Mouse (Mus musculus) forelimb bud, embryonic 11.5 days (tissue): Measurements from ENCODE around the gene Gm15217.

Experiments used
- DNase-seq: peaks from one replicate; pipeline ENCODE4 v3.0.0-alpha.2; 2012; ENCODE audit warnings: low read depth, low spot score

The Gm15217 gene

DNA sequence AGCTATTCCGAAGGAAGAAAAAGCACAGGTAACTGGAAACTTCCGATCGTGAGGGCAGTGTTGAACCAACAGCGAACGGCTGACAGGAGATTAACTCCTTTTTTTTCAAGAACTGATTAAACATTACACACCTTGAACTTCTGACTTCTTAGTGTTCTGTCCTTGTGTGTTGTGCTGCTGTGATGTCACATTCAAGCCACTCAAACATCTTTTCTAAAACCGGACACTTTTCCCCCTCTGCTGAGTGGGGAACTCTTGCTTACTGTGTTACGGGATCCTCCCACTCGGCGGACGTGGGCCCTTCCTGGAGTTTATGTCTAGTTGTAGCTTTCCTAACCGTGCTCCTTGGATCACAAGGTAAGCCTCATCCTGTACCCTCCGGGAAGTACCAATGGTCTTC is at the start of gene Gm15217:
Gm15217 (plus strand) TSS at position 130 of the 400 bp plus-strand sequence.
- DNase-seq: no peak

DNA sequence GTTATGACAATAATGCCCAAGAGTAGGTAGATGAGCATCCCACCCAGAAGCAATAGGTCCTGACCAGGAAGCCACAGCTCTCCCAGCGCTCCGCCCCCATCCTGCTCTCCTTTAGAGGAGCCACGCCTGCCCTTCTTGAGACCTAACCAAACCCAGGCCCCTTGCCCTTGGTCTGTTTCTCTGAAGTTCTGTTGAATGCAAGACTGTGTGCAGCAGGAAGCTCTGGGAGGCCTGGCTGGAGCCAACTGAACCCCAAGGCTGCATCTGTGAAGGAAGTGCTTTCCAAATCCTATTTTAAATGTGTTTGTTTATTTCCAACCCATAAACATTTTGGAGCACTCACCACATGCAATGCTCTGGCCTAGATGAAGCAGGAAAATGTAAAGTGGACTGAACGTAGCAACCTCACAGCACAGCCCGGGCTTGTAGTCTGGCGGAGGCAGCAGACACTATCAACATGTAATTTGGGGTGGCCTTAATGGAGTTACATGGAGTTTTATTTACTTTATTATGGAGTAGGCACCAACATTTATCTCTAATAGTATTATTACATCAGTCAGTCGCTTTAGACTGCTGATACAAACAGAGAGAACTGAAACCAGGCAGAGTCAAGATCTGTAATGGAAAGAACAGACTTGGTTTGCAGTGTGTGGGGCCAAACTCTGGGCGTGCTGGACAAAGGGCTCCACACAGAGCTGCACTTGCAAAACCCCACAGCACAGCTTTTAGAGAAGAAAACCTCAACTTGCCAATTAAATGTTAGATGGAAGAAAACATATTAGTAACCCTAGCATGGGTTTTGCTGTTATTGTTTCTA is 45.6 kb upstream of the Gm15217 start:
- DNase-seq: no peak

DNA sequence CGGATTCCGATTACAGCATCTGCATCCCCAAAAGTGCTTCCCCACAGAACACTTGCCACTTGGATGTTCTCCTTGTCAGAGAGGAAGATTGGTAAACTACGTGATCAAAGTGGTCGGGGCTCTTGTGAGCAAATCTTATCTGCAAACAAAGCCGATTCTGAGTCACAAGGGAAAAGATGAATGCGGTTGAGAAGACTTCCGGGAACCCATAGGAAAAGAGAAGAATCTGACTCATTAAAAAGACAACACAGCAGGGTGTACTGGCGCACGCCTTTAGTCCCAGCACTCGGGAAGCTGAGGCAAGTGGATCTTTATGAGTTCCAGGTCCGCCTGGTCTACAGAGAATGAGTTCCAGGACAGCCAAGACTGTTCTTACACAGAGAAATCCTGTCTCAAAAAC is 40.4 kb upstream of the Gm15217 start:
- no peak for DNase-seq

DNA sequence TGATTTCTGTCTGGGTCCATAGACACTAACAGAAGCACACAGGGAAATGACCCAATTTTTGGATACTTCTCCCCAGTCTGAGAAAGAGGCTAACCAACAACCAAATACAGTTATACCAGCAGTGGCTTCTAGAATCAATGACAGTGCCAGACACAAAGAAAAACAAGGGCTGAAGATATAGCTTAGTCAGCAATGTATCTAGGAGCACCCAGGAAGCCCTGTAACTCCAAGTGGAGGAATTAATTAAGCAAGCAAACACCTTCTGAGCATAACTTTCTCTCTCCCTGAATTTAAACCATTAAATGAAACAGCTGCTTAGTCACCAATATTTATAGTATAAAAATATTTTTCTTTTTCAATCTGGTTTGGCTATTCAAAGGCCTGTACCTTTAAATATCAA is 34.5 kb upstream of the Gm15217 start:
- DNase-seq: no peak

DNA sequence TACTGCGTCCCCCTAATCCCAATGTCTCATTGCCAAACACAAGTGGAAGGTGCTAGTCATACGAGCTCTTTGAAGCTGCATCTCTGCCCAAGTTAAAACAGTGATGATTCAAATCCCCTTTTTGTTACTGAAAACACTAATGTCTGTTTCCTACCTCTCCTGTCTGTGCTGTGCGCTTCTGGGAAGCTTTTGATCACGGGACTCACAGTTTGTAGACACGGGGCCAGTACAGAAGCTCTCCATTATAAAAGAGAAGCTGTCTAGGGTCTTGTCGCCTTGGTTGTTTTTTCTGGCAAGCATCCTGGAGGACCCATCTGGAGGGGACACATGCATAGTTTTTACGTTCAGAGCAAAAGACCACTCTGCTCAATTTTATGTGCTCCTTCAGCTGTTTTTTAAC is 21.9 kb upstream of the Gm15217 start:
- no peak for DNase-seq

DNA sequence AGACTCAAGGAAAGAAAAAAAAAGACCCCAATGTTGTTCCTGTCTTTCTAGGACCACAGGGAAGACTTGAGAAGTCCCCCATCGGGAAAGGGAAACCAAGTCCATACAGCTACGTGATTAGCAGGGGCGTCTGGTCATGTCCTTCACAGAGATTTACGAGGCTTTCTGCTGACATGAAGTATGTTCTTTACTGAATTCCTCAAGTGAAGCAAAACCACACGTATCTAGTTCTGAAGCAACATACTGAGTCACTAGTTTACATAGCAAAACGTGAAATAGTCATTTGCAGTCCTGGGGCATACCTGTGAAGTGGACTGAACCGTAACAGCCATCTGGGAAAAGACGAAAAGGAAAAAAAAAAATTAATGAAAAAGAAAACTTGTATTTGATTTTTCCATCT is 21.5 kb upstream of the Gm15217 start:
- no peak for DNase-seq

DNA sequence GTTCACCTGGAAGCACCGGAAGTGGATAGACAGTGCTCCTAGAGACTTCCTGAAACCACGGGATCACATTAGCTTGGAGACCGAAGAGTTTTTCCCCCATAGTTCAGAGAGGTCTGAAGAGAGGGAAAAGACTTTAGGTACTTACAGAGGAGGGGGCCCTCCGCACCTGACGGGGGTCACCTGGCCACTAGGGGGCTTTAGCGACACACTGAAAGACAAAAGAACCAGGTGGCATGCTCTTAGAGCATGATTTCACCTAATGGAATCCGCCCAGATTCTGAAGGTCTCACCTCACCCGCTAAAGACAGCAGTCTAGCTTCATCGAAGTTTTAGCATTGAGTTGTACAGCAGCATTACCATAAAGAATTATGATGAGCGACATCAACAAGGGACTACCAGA is 16.0 kb upstream of the Gm15217 start:
- no peak for DNase-seq

DNA sequence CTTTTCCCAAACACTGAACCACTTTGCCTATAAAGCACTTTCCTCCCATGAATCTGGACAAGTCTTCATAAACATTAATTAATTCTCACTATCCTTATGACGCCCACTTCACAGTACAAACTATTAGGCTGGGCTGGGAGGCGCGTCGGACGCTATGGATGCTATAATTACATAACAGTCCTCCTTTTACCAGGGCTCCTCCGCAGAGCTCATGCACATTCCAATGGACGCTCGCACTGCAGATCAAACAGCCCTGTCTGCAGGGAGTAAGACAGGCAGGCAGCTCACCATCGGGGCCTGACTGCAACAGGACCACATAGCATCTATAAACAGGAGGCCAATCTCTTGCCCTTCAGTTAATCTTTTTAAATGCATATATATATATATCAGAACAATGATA is 6.8 kb upstream of the Gm15217 start:
- DNase-seq: no peak

DNA sequence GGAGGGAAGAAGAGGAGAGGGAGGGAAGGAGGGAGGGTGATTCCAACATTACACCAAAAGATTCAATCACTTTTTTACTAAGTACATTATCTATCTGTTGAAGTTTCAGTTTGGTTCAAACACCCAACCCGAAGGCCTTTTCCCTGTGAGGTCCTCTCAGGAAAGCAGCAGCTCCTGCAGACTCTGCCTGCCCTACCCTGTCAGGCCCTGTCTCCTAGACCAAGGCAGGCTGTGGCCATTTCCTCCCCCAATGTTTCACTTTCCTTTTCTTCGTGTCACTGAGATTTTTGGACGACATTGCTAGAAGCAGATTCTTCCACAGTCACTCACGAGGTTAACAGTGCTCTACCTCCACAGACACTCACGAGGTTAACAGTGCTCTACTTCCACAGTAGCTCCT is 3.4 kb upstream of the Gm15217 start:
- DNase-seq: no peak

DNA sequence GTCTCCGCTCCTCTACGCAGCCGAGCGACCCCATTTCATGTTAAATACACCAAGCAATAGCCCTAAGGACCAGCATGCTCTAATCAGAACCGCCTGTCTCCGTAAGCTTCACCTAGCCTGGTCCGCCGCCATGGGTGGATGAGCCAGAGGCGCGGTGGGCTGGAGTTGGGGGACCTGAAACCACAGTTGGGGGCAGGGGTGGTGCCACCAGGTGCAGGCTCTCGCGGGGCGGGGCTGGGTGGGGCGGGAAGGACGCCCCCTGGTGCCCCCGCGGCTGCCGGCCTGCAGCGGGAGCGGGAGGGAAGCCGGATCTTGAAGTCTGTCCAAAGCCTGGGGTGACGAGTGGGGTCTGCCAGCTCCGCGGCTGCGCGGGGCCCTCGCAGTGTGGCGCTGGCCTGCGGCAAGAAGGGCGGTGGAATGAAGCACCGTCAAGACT is 1.1 kb downstream of the Gm15217 start:
- DNase-seq: no peak

DNA sequence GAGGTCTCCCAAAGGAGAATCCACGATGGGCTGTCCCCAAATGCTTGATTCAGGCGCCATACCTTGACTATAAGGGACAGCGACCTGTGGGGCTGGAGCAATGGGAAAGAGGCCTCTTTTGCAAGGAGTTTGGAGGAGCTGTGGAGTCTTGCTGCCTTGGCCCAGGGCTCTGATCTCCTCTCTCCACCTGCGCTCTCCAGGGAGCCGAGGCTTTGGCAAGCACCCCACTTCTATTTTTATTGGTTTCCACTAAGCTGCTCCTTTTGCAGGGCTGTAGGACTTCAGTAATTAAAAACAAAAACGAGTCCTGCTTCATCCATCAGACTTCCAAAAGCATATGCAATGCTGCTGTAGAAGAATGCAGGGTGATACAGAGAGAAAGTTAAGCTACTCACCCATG is 2.2 kb downstream of the Gm15217 start:
- DNase-seq: no peak

DNA sequence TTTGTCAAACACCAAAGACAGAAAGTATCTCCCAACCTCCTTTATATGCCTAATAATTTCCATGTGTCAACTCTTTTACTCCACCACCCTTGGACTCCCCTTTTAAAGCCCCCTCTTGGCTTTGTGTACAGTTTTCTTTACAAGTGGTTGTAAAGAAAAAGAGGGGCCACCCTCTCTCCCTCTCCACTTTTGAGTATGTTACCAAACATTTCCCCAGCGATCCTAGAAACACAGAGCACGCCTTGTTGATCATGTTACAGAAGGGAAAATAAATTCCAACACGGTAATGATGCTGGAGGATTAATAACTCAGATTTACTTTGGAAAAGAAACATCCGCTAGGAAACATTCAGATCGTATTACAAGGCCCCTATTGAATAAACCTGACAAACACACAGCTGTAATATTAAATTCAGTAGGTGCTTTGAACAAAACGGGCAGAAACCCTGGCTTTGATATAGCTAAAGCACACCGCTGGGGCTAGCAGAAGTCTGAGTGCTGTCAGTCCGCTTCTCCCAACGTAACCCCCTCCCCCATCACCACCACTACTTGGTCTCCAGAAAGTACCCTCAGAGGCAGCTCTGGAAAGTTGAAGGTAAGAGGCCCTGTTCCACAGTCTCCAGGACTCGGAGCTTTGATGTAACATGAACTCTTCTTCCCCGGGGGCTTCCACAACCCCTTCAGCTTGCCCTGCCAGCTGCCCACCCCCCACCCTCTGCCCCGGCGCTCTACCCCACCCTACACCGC is 5.9 kb downstream of the Gm15217 start:
- DNase-seq: no peak

DNA sequence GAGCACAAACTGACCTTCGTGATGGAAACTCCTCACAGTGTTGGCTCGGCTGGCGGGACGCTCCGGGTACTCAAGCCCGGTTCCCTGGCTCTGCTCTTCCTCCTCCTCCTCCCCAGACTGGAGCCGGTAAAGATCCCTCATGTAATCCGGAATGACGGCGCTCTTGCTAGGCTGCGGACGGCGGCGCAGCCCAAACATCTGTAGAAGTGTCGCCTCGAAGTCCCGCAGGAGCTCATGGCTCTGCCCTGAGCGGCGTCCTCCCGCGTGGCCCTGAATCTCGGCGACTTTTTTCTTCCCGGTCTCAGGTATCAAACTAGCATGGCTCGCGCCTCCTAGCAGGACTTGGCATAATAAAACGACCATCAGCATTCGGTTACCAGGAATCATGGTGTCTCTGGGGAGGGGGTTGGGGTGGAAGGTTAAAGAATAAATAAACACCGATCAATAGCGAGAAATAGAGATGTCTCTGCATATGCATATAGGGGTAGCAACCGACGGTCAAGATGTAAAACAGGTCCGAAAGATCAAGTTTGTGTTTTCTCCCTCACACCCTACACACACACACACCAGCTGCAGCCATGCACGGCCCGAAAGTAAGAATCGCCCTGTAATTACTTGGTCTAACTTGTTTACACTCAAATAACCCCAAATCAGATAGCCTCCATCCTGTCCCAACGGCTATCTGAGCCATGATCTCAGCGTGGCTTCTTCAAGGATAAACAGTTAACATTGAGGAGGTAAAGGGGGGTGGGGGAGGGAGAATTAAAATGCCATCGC is 6.7 kb downstream of the Gm15217 start:
- DNase-seq: no peak

DNA sequence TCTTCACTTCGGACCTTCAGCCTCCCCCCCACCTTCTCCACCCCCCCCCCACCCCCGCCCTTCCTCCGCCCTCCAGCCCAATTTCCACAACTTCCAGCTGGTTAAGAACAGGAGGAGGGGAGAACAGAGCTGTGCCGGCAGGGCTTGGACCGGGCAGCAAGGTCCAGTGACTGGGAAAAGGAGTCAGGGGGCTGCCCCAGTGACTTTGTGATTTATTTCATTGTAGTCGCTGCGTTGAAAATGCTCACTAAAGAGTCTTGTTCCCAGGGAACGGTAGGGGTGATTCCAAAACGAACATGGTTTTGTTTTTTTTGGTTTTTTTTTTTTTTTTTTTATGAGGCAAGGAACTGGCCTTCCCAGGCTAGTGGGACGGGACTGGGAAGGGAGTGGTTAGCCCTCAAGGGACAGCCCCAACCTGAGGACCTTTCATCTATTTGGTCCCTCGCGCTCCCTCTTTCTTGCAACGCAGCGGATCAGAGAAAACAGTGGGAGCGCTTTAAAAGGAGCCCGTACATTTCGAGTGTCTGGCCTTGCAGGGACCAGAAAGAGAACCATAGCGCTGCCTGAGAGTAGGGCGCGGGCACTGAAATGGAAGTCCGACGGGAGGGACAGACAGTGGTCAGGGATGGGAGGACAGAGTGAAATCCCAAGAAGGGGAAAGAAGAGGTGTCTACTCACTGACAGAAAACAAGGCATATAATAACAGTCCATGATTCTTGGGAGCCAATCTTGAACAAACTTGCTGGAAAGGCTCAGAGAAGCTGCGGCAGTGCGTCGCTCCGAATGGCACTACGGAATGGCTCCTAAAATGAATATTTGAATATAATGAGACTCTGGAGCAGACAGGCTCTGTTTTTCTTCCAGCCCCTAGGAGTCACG is 7.5 kb downstream of the Gm15217 start:
- peak; percentile 83 for DNase-seq

DNA sequence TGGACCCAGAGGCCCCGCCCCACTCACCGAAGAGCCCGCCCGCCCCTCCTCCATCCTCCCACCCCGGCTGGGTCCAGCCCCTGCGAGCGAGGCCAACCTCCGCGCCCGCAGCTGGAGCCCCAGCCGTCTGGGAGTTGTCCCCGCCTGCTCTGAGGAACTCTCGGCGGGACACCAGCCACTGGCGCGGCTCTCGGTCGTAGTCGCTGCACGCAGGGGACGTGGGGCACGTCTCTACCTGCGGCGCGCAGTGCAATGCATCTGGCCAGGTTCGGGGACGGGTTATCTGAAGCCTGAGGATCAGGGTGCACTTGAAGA is 8.1 kb downstream of the Gm15217 start:
- no peak for DNase-seq

DNA sequence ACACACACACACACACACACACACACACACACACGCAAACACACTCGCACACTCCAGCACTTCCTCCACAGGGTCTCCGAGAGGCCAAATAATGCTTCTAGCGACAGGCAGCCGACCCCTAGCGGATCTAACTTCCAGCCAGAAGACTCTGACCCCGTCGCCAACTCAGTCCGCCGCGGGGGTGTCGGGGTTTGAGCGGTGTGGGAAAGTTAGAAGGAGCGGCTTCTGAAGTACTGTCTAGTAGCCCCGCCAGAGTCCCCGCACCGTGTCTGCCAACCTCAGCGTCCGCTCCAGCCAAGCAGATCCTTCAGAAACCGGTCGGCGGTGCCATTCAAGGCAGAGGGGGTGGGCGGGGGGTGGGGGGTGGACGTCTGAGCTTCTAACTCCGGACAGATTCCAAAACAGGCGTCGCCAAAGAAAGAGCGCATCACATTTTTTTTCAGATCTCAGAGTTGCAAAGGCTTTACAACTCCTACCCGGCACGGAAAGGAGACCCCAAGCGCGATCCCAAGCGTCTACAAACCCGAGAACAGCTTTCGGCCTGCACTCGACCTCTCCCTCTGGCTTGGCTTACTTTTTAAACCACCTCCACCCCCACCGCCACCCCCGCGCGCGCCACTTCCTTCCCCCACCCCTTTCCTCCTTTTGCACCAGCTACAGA is 8.7 kb downstream of the Gm15217 start:
- DNase-seq: no peak

DNA sequence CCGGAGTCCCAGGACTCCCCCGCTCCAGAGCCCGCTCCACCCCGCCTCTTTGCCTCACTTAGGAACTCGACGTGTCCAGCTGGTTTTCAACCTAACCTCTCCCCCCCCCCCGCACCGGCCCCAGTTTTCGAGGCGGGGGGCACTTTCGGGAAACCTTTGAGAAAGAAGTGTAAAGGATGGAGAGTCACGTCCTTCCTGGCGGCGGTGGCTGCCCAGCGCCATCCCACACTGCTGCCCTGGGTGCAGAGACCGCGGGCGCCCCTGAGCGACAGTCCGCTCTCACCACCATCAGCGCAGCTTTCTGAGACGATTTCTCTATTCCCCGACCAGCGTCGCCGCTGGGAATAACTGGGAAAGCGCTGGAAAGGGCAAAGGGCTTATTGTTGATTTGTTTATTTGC is 9.4 kb downstream of the Gm15217 start:
- DNase-seq: no peak

DNA sequence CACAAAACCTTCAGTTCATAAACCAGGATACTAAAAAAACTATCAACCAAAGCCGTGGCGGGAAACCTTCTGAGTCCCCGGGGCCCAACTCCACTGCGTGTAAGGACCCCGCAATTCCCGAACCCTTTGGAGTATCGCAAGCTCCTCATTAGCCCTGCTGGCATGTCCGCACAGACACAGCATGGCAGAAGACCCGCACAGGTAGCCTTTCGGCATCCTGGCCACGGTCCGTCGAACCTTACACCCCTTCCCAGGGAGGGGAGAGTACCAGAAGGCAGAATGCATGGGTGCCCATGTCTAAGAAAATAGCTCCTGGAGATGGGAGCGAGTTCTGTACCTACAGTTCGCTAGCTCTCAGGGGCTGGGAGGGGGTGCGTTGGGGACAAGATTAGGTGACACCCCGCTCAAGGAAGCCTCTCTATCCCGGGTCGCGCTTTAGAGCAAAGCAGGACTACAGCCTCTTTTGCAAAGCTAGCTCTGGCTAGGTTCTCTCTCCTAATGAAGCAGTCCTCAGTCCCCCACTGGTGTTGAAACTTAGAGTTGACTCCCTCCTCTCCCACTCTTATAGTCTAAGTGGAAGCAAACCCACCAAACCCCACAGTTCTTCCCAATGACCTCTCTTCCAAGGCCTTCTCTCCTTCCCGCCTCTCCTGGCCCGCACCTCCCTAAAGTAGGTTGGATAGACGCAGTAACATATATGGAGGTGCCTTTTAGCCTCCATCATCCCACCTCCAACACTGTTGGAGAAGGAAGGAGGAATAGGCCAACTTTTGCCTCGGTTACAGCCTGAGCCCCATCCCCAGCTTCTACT is 10.4 kb downstream of the Gm15217 start:
- DNase-seq: no peak

DNA sequence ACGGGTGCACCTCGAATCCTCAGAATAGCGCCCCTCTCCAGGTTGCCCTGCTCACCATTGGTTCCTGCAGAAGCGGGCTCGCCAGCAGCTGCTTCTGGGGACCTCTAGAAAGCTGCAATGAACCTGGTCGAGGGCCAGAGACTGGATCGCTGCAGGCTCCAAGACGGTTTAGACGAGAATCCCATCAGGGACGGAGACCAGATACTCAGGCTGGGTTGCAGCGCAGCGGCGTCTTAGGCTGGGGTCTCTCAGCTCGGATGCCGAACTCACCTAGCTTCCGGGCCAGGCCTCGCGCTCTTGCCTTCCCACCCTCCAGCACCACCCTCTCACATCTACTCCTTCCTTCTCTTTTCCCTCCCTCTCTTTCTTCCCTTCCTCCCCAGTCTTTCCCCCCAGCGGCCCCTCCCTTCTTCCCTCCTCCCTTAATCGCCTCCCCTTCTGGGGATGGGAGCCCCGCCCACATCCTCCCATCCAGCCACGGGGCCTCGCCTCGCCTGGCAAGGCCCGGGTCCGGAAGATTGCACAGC is 11.1 kb downstream of the Gm15217 start, which contains the start of gene Bmp4:
Bmp4 (minus strand) TSS at position 421 of the 527 bp plus-strand sequence.
- DNase-seq: peak; percentile 73
